Mouse (Mus musculus): ENCODE data around the gene Trpm2.
"Not testable (repeated sequence)": the region's sequence is repeated elsewhere in the genome, so short reads cannot be mapped to it uniquely, and the experiment has no call there.

Gene Trpm2

DNA sequence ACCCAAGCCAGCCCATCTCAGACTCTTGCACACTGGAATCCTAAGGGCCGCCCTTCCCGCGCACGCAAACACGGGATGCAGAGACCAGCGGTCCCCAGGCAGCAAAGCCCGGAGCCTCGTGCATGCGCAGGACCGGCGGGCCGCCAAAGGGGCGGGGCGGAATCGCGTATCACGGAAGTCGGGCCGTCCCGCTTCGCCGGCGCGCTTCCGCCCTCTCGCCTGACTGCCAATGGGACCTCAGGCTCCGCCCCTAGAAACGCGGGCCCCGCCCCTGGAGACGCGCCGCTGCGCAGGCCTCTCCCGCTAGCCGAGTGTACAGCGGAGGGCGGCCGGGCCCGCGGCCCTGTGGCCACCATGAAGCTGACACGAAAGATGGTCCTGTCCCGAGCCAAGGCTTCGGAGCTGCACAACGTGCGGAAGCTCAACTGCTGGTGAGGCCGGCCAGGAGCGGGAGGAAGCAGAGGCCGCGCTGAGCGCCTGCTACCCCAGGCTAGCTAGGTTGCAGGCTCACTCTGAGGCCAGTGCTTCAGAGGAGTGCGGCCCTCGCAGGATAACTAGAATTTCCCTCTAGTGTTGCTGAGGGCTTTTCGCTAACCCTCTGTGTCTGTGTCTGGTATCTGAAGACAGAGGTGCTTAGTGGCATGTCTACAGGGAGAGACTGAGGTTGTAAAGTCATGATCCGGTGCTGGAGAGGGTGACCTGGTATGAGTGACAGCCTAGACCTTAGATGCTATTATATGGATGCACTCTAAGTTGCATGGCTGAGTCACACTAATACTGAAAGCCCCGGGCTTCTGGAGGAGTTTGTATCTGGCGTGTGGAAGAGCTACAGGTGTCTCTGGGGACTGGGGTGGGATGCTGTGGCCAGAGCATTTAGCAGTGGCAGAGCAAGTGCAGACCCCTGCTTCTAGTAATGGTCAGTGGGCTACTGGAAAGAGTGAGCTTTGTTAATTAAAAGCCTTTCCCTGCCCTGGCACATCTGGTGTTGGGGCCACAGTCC, 8.3 kb upstream of the Trpm2 start, which contains the start of gene 1810043G02Rik:
Gene 1810043G02Rik (plus strand): TSS at position 174 of the 1,000 bp plus-strand sequence.
- peak; percentile 99 to 100 for DNase-seq

DNA sequence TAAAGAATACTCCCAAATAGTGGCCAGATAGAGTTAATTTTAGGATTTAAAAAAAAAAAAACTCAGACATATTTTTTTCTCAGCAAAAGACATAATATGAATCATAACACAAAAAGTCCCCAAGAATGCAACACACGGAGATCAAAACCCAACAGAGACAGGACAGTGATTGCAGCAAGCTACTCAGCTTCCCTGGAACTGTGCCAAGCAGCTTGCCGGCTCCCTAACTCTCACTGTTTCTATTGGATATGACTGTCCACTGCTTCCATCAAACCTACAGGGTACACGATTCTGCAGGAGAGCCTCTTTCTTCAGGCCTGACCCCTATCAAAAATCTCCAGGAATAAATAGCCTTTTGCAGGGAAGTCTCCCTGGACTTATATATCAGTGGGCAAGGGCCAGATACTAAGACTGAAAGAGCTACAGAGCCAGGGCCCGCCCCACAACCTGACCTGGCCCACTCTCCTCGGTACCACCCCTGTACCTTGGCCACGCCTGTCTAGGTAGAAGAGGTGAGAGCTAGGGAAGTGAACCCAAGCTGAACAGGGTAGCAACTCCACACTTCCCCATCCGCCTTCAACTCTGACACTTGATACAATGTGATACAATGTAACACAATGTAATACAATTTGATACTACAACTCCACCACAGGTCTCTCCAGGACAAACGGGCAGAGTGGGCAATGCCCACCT, 6.2 kb upstream of the Trpm2 start:
- DNase-seq: peak in 1 of 2 experiments; percentile 24

DNA sequence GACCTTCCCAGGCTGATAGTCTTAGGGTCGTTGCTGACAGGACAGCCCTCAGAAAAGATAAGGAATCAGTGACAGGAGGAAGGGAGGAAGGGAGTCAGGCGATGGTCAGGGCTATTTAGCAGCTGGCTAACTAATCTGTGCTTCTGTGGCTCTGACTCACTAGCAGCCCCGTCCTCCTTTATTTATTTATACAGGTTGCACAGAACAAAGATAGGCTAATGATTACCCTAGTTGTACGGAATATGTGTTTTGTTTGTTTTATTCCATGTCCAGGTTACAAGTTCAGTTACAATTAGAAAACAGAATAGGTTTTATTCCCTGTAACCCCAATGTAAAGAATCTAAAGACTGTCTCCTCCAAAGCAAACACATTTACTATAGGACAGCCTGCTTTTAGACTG, 5.3 kb upstream of the Trpm2 start:
- DNase-seq: no peak

DNA sequence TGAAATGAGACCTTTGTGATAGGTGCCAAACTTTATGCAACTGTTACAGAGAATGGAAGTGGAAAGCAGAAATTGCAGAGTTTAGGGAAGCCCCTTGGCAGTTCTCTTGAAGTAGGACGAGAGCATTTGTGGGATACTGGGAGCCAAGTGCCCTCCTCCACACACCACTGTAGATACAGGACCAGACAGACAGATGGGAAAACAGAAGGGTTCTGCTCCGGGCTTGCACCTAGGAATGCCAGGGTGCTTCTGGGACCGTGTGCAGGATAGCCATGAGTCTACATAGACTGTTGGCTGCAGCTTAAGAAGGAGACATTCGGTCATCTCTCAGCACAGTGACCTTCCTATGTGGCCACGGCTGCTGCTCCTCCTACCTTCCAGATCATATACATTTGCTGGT, 4.4 kb upstream of the Trpm2 start:
- no peak for DNase-seq

DNA sequence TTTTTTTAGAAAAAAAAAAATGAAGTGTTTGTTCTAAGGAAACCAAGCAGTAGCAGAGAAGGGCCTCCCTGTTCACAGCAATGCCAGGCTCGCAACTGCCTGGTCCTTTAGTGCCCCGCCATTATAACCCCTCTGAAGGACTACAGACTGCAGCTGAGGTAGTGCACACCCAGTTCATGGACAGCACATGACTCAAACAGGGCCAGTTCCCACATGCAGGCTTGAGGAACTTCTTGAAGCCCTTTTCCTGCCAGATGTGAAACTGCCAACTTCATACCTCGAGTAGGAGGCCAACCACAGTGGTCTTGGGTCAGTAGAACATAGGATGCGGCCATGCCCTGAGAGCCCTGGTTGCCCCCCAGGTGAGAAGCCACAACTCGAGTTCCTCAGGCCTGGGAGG, 4.0 kb upstream of the Trpm2 start:
- DNase-seq: no peak

DNA sequence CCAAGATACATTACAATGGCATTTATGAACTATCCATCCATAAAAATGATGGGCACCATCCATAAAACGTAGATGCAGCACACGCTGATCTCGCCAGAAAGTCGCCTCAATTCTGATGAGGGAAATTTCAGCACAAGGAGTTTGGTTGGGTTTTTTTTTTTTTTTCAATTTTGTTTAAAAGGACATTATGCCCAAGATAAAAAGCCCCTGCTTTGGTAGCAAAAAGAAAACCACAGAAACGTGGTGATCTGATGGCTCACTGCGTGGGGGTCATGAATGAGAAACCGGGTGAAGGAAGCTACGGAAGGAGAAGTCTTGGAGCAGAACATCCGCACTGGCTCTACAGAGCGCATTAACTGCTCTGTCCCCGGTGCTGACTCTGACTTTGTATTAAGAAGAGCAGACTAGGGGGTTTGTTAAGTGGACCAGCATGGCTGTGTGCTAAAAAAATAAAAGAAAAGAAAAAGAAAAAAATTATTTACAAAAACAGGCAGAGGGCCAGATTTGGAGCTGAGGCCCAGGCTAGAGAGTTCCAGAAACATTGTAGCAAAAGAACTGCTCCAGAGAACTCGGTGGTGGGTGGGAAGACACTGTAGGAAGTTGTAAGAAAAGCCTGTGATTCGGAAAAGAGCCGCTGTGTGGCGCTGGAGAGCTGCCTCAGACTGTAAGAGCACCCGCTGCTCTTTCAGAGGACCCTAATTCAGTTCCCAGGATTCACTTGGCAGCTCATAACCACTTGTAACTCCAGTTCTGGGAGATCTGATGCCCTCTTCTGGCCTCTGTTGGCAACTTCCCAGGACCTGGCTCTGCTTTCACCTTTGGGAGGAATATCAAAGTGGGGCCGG, 1.6 kb upstream of the Trpm2 start:
- no peak for DNase-seq

DNA sequence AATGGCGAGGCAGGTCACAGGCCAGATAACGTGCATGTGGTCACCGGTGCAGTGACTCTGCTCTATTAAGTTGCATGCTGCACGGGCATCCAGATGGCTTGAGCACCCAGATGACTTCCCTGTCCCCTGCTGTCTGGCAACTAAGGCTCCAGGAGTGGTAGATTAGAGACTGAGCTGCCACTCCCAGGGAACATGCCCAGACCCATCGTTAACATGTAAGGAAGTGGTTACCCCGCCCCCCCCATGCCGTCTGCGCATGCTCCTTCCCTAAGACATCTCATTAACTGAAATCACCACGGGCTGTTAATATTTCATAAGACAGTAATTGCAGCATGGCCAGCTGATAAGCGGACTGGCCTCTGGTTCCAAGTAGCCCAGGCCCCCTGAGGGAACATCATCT, 828 bp upstream of the Trpm2 start:
- DNase-seq: no peak

DNA sequence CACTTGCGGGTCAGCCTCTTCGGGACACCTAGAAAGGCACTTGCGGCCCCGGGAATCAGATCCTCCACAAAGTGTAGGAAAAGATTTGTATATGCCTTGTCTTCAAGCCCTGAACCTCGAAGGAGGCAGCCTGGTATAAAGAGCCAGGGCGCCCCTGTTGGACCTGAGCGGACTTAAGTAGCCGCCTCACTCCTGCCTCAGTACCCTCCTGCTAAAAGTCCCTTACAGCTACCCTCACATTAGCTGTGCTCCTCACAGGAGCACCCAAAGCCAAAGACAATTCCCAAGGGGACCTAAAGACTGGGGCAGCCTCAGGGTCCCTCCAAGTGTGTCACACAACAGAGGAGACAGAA, 414 bp downstream of the Trpm2 start:
- DNase-seq: no peak

DNA sequence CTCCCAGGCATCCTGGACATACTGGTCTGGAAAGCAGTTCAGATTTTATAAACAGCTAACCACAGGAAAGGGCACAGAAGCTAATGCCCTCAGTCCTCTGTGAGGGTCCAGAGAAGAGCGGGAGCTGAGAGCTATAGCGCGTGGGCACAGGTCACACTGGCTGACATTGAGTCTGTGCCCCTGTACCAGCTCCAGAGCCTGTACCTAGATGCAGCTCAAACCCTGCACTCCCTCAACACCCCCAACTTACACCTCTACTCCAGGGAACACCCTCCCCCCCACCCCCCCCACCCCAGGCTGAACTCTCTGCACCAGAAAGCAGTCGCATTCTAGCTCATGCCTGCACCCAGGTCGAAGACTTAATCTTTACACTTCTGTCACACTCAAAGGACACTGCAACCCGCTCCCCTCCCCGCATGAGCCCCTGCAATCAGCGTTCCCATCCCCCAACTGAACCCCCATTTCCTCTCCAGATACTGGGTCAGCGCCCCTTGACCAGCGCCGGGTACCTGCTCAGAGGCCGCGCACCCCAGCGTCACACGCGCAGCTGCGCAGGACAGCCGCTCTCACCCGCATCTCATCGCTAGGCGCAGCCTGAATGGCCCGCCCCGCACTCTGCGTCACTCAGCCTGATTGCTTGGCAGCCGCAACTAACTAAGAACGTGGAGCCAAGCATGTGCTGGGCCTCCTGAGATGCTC, 940 bp downstream of the Trpm2 start:
- DNase-seq: no peak

DNA sequence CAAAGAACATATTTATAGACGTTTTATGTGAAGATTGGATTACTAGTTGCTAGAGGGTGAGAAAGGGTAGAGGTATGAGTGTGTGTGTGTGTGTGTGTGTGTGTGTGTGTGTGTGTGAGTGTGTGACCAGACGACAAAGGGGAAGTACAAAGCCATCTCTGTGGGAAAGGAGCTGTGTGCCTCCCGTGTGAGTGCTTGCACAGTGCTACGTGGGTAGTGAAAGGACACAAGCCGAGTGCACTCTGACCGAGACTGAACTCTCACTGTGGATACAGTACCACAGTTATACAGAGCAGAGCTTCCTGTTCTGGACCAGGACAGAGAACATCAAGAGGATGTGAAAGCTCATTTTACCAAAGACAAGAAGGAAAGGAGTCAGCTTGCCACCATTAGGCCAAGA, 6.4 kb downstream of the Trpm2 start:
- no peak for DNase-seq

DNA sequence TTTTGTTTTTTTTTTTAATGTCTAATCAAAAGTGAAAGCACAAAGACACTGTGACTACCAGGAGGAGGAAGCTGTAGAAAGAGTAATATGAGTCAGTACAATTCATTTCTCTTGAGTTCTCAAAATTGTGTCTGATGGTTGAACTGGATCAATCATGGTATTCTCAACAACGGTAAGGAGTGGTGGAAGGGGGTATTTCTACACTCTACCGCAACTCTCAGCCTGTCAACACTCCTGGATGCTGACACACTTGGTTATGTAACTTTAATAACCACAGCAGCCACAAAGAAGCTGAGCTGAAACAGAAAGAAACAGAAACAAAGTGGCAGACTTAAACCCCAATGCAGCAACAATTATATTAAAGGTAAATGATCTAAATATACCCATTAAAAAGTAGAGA, 7.6 kb downstream of the Trpm2 start:
- no peak for DNase-seq

DNA sequence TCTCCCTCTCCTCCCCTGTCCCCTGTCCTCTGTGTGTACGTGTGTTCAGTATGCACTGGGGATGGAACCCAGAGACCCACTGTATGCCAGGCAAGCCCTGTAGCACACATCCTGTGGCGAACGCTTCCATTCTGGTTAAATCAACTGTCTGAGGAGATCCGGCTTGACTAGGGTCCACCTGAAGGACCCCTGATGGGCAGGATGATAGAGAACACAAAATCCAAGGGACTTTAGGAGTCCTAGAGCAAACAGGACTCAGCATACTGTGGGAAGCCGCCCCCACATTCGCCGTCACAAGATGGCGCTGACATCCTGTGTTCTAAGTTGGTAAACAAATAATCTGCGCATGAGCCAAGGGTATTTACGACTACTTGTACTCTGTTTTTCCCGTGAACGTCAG, 19.9 kb downstream of the Trpm2 start:
- DNase-seq: not testable (repeated sequence)

DNA sequence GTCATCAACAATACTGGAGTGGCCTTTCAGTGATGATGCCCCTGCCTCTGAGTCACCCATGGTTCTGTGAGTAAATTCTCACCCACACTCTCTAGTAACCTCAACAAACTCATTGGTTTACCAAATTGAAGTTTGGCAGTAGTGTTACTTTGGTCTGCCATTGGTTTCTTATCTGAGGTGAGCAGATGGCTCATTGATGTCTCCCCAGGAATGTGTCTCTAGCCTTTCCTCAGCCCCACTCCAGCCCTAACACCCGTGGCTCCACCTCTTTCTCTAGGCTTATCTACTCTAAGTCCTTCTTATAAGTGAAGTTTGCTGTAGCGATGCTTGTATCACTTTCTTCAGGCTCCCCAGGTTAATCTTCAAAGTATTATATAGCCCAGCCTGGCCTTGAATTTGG, 30.7 kb downstream of the Trpm2 start:
- DNase-seq: no peak

DNA sequence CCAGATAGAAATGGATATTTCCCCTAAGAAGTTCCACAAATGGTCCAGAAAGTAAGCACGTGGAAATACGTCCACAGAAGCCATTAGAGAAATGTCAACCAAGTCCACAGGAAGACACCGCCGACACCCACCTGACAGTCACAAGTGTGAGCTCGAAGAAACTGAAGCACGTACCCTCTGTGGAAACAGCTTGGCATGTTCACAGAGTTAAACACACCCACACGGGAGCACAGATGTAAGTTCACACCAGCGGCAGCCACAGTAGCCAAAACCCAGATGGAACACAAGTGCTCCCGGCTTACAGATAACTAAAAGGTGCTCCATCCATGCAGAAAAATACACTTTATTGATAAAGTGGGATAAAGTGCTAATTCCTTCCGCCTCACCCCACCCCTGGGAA, 43.0 kb downstream of the Trpm2 start:
- DNase-seq: no peak

DNA sequence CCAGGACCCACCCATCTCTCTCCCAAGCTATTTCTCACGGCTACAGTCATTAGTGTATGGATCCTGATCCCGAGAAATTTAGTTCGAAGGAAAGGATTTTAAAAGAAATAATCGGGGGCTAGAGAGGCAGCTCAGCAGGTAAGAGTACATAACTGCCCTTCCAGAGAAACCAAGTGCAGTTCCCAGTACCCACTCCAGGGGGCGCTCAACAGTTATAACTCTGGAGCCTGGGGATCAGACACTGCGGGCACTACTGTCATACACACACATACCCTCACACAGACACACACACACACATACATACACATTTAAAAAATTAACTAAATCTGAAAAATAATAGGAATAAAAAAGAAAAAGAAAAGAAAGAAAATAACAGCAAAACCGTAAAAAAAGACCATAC, 44.2 kb downstream of the Trpm2 start:
- peak; percentile 48 to 67 for DNase-seq

DNA sequence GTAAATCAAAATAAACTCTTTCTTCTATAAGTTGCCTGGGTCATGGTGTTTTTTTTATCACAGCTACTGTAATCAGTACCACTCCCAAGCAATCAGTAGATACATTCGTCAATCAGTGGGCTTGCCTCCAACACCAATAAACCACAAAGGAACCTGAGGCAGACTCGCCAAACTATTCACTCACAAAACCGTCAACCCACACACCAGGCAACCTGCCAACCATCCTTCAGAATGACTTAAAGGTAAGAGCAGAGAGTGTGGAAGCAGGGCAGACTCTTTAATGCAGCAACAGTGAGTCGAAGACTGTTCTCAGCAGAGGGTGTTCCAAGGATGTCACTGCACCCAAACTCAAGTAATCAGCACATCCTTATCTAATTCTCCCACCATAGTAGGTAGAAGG, 47.7 kb downstream of the Trpm2 start:
- peak in 1 of 2 experiments; percentile 12 for DNase-seq

DNA sequence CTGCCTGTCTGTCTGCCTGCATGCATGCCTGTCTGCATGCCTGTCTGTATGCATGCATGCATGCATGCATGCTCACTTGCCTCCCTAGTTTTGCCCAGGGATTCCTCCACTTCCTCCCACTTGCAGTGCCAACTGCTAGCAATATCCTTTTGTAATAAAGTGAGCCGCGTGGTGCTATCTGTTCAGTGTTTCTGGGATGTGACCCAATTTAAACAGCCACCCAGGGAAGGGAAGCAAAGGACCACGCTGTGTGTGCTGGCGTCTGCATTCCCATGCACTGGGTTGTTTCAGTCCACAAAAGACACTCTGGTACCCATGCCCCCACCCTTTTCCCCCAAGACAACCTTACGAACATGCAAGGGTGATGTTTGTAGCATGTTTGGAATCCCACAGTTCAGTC, 49.4 kb downstream of the Trpm2 start:
- DNase-seq: no peak

DNA sequence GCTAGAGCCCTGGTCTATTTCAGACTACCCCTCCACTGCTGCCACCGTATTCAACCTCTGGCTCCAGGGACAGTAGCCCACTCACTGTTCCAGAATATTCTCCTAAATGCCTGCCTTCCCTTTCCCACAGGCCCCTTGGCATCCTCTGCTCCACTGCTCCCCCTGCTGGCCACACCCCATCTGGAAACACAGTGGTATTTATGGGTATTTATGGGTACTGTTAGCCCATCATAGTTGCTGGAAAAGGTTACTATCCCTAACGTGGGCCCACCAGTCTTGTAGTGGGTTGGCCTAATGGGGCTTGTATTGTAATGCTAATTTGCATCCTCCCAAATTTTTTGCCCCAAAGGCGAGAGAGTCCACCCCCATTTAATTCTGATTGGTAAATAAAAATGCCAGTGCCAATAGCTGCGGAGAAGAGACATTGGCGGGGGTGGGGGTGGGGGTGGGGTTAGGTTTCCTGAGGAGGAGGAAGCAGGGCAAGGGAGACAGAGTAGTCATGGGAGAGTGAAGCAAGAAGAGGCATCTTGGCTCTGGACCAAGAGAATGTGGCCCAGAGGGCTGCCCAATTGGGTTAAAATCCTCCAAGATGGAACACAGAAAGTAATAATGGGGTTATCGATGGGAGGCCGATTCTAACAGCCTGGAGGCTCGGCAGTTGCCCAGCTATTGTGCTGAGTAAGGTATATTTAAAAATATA, 53.6 kb downstream of the Trpm2 start:
- DNase-seq: peak; percentile 66 to 83

DNA sequence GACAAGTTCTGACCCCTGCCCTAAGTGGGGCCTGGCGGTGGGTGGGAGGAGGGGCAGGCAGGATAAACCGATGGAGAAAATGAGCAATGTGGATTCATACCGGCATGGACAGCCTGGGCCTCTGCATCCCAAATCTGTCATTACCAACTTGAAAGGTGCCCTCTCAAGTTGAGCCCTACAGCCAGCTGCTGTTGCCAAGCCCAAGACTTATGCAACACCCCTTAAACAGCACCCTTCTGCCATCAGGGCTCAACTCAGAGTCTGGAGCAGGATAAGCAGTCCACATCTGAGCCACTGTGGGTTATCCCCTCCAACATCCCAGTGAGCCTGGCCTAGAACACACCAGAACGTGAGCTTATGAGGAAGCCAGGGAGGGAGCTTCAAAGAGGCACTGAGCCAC, 57.1 kb downstream of the Trpm2 start:
- DNase-seq: peak in 1 of 2 experiments; percentile 16

DNA sequence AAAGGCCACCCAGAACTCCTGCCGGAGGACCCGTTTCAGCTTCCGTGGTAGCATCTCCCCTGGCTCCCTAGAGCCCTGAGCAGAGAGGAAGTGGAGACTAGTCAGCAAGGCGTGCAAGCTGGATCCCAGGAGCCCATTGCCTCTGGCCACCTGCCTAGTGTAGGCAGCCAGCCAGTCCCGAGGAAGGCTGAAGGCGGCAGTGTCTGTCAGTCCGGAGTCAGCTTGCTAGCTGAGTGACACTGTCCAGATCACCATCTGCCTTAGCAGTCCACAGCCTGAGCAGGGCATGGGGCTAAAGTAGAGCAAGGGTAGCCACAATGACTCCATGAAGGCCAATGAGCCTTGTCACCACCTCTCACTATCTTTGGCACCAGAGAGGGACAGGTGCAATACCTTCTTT, 57.8 kb downstream of the Trpm2 start:
- no peak for DNase-seq

DNA sequence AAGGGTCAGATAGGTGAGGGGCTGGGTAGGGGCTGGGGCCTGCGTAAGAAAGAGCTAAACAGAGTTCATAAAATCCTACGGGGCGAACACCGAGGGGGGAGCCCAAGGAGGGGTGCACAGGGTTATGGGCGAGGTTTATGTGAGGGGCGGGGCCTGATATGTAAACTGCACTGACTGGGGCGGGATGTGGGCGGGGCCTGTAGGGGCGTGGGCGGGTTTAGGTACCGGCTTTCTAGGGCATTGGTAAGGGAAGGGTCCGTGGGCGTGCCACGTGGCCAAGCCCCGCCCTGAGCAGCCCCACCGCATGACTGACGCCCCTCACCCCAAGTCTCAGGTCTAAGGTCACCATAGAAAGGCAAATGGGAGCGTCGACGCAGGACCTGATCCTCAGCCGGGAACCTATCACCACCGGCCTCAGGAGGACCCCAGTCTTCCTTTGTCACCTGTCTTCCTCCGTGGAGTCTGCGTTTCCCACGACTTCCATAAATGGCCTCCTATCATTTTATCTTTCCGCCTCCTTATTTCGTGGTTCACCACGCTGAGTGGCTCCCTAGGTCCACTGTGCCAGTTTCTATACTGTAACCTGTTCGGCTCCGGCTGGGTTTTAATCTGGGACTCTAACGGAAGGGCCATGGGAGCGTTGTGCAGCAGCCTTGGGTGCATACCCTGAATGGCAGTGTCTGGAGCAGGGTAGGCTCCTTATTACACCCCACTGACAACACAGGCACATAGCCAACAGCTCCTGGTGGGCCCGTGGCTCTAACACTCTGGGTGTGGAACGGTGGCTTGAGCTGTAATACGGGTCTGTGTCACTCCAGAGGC, 67.3 kb downstream of the Trpm2 start:
- peak; percentile 47 to 65 for DNase-seq
